ENCODE assay signal across 7 mouse cellular contexts in the genomic region with DNA sequence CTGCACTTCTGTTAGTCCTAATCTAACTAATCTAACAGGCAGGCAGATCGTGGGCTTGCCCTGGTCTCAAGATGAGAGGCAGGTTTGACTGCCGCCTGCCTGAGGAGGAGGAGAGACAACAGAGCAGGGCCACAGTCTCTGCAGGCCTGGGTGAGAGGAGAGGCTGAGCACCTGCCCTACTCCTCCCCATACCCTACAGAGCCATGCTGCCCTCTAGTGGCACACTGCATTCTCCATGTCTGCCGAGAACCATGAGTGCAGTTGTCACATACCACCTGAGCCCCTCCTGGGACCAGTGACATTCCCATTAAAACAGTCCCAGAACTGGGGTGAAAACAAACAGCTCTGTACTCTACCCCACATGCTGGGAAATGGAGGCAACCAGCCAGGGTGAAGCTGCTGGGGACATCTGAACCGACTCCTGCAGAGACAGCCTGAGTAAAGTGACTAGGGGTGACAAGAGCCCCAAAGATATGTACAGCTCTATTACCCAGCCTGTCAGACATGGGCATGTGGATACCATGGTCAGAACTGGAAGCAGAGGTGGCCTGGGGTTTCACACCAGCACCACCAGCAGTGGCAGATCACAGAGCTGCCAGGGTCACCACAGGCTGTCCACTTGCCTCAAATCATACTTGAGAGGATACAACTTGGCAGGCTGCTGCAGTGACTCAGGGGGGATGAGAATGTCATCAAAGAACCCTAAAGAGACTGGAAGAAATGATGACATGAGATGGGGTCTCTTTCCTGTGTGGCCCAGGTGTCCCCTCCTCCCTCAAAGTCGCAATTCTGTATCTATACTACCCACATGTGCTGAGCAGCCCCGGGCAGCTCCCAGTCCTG. TPM values are rescaled to one million over a fixed set of nuclear protein-coding genes. Genes with fewer than 3 reads are reported as not detected.
DNase-seq lines count a peak whose midpoint lies in the region; TF ChIP-seq lines count a peak whose summit lies in the region.

No protein-coding gene starts in this region.

- H3K79me2 ChIP-seq in heart, adult 2 months (replicated peaks; ENCODE audit: control insufficient read depth, insufficient read depth, low read length), result no peaks in the 10 kb centered on the region

- H3K27me3 ChIP-seq in ES-Bruce4 (ENCODE audit: control insufficient read depth, insufficient read depth, low read length, poor library complexity, severe bottlenecking), result no peaks in the 10 kb centered on the region
- no peaks in the 10 kb centered on the region for H3K27me3 ChIP-seq in heart, adult 2 months (ENCODE audit: control insufficient read depth, insufficient read depth, low read length)

- no peaks in the 10 kb centered on the region for H3K9me3 ChIP-seq in ES-Bruce4 (replicated peaks; ENCODE audit: control insufficient read depth, insufficient read depth, low read length, poor library complexity, severe bottlenecking)

- 49% methylated on average over 6 of the region's 6 CpGs for WGBS in heart, adult 2 months

- TF ChIP-seq EP300 in ES-Bruce4 (IDR thresholded peaks at IDR 0.05; ENCODE audit: insufficient read depth, low read depth, low read length), result no peak
- TF ChIP-seq EP300 in heart, adult 2 months (IDR thresholded peaks at IDR 0.05; ENCODE audit: insufficient read depth, low read depth, low read length), result 0 out of 2 replicates have a peak, but pooled peaks have one; percentile 72

- TF ChIP-seq POLR2A in ES-Bruce4 (IDR thresholded peaks at IDR 0.05; ENCODE audit: insufficient read depth, low read length), result no peak
- no peak for TF ChIP-seq POLR2A in cortical plate, adult 2 months (IDR thresholded peaks at IDR 0.05; ENCODE audit: extremely low read depth, insufficient read depth, low read length)
- TF ChIP-seq POLR2A in heart, adult 2 months (IDR thresholded peaks at IDR 0.05; ENCODE audit: insufficient read depth, low read depth, low read length), result 0 out of 2 replicates have a peak, but pooled peaks have one; percentile 4

- H3K9ac ChIP-seq in ES-Bruce4 (ENCODE audit: low read depth, poor library complexity, severe bottlenecking), result no peak overlapping the region
- H3K9ac ChIP-seq in heart, adult 2 months (ENCODE audit: low read depth, low read length), result no peak overlapping the region

- H3K4me3 ChIP-seq in ES-Bruce4 (ENCODE audit: low read depth, low read length), result no peak overlapping the region
- H3K4me3 ChIP-seq in cortical plate, adult 2 months (ENCODE audit: insufficient read depth, low read length), result no peak overlapping the region
- no peak overlapping the region for H3K4me3 ChIP-seq in heart, adult 2 months

- DNase-seq in ZHBTc4 (ENCODE audit: low read depth, low spot score), result peak; percentile 84
- DNase-seq in heart, adult 2 months, result peak; percentile 69 to 81
- peak; percentile 86 to 89 for DNase-seq in kidney, postnatal 25 days
- peak; percentile 85 for DNase-seq in lung, postnatal 14 days
- peak; percentile 72 for DNase-seq in skeletal muscle tissue, adult 2 months (ENCODE audit: low read depth, low spot score)

- peak; percentile 99 for TF ChIP-seq CTCF in ES-Bruce4 (IDR thresholded peaks at IDR 0.05; ENCODE audit: low read depth, low read length)
- peak; percentile 95 for TF ChIP-seq CTCF in cortical plate, adult 2 months (IDR thresholded peaks at IDR 0.05; ENCODE audit: extremely low read depth, insufficient read depth, low read length)
- peak; percentile 96 for TF ChIP-seq CTCF in heart, adult 2 months (IDR thresholded peaks at IDR 0.05)

- H3K27ac ChIP-seq in ES-Bruce4 (ENCODE audit: insufficient read depth, low read length), result no peak overlapping the region
- no peak overlapping the region for H3K27ac ChIP-seq in cortical plate, adult 2 months (ENCODE audit: insufficient read depth, low read length)
- no peak overlapping the region for H3K27ac ChIP-seq in heart, adult 2 months

- H3K4me1 ChIP-seq in ES-Bruce4 (ENCODE audit: control insufficient read depth, insufficient read depth, low read length), result no peaks in the 10 kb centered on the region
- peaks cover 4% of the 10 kb centered on the region for H3K4me1 ChIP-seq in cortical plate, adult 2 months (ENCODE audit: control insufficient read depth, insufficient read depth, low read length)
- H3K4me1 ChIP-seq in heart, adult 2 months (ENCODE audit: control insufficient read depth, insufficient read depth, low read length), result 0 out of 2 replicates have a peak, but pooled peaks cover 1% of the 10 kb centered on the region

- peaks cover 19% of the 10 kb centered on the region for H3K36me3 ChIP-seq in ES-Bruce4 (ENCODE audit: control insufficient read depth, insufficient read depth, low read length, poor library complexity, severe bottlenecking)
- H3K36me3 ChIP-seq in heart, adult 2 months (ENCODE audit: control insufficient read depth, insufficient read depth, low read length), result no peaks in the 10 kb centered on the region

- intact Hi-C loops in heart, adult 2 months (cut with DNase I), result loop anchor here (1.0 kb wide), 1 partner anchor 87 kb away; no protein-coding TSS in a partner anchor

RNA-seq across cellular contexts. Expression of a gene that starts 8.2 kb away (rescaled TPM):
- 21.8 and 25.5 TPM in 2 replicates for polyA plus RNA-seq in ES-Bruce4 (2011; ENCODE audit: insufficient read depth, insufficient read length, low read depth, missing spikeins)
- polyA plus RNA-seq in cortical plate, adult 2 months (2012; rRNA removed), result 61.5 and 63.0 TPM in 2 replicates
- total RNA-seq in heart, adult 2 months (2021), result 1 to 10 TPM; 5.9 to 8.1 TPM
- 7.2 and 10.2 TPM in 2 replicates for polyA plus RNA-seq in heart, adult 2 months (2012; rRNA removed)

RNA-seq across cellular contexts. Expression of a gene that starts 18.7 kb away (rescaled TPM):
- polyA plus RNA-seq in ES-Bruce4 (2011; ENCODE audit: insufficient read depth, insufficient read length, low read depth, missing spikeins), result 4.0 and 4.9 TPM in 2 replicates
- 111 and 115 TPM in 2 replicates for polyA plus RNA-seq in cortical plate, adult 2 months (2012; rRNA removed)
- 10 to 100 TPM; 66.1 to 92.7 TPM for total RNA-seq in heart, adult 2 months (2021)
- polyA plus RNA-seq in heart, adult 2 months (2012; rRNA removed), result 85.7 and 111 TPM in 2 replicates

RNA-seq across cellular contexts. Expression of a gene that starts 42.9 kb away (rescaled TPM):
- polyA plus RNA-seq in ES-Bruce4 (2011; ENCODE audit: insufficient read depth, insufficient read length, low read depth, missing spikeins), result 338 and 387 TPM in 2 replicates
- 294 and 300 TPM in 2 replicates for polyA plus RNA-seq in cortical plate, adult 2 months (2012; rRNA removed)
- 10 to 100 TPM; 22.0 to 26.7 TPM for total RNA-seq in heart, adult 2 months (2021)
- 27.7 and 34.4 TPM in 2 replicates for polyA plus RNA-seq in heart, adult 2 months (2012; rRNA removed)

RNA-seq across cellular contexts. Expression of a gene that starts 45.7 kb away (rescaled TPM):
- 174 and 181 TPM in 2 replicates for polyA plus RNA-seq in ES-Bruce4 (2011; ENCODE audit: insufficient read depth, insufficient read length, low read depth, missing spikeins)
- 533 and 545 TPM in 2 replicates for polyA plus RNA-seq in cortical plate, adult 2 months (2012; rRNA removed)
- total RNA-seq in heart, adult 2 months (2021), result 1,000 to 10,000 TPM; 1,810 to 2,215 TPM
- polyA plus RNA-seq in heart, adult 2 months (2012; rRNA removed), result 2,076 and 2,628 TPM in 2 replicates

RNA-seq across cellular contexts. Expression of a gene that starts 46.1 kb away (rescaled TPM):
- polyA plus RNA-seq in ES-Bruce4 (2011; ENCODE audit: insufficient read depth, insufficient read length, low read depth, missing spikeins), result 150 and 172 TPM in 2 replicates
- polyA plus RNA-seq in cortical plate, adult 2 months (2012; rRNA removed), result 53.3 and 57.7 TPM in 2 replicates
- total RNA-seq in heart, adult 2 months (2021), result 10 to 100 TPM; 30.2 to 36.5 TPM
- 30.2 and 39.1 TPM in 2 replicates for polyA plus RNA-seq in heart, adult 2 months (2012; rRNA removed)

Comparison
In these comparisons a context has a peak if more than half of its experiments do, and no peak if none do; other contexts are left out.
1. RNA of a gene that starts 18.7 kb away (polyA plus RNA-seq): 111 to 115 TPM in cortical plate, adult 2 months and 85.7 to 111 TPM in heart, adult 2 months; 4.0 to 4.9 TPM in ES-Bruce4; every median in the first group is over 10 times any median in the second.
2. Peak in every context shown above with its lines, with median percentiles within 50 percentile points of each other: CTCF ChIP-seq and DNase-seq.